Mouse (Mus musculus): ENCODE data around the gene Cbfa2t2.

DNA sequence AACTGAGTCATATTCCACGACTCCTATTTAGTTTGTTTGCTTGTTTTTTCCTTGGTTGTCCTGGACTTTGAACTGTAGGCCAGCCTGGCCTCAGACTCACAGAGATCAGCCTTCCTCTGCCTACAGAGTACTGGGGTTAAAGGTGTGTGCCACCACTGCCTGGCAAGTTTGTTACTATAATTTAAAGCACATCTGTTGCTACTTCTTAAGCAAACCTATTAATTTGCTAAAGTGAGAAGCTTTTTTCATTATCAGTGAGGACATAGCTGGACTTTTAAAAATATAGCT, 38.7 kb downstream of the Cbfa2t2 start:
- TF ChIP-seq POLR2A (IDR thresholded peaks at IDR 0.05; ENCODE audit: insufficient read length, low read depth) (no peak), MAX (IDR thresholded peaks at IDR 0.05; ENCODE audit: low read depth) (no peak), POLR2AphosphoS2 (IDR thresholded peaks at IDR 0.05; ENCODE audit: insufficient read length, low read depth) (no peak), REST (IDR thresholded peaks at IDR 0.05; ENCODE audit: insufficient read depth, insufficient read length) (no peak), USF1 (IDR thresholded peaks at IDR 0.05; ENCODE audit: low read depth) (no peak), TCF3 (IDR thresholded peaks at IDR 0.05; ENCODE audit: insufficient read length, low read depth) (no peak), E2F4 (IDR thresholded peaks at IDR 0.05; ENCODE audit: insufficient read depth) (no peak), TCF12 (IDR thresholded peaks at IDR 0.05; ENCODE audit: insufficient read depth, poor library complexity, severe bottlenecking) (no peak)

Measured in myocyte (in vitro differentiated cells).